8 mouse cellular contexts compared by ENCODE assay signal in genomic region chr15:85583504-85583903, GRCm38 (mm10). TPM values are rescaled to one million over a fixed set of nuclear protein-coding genes. Genes with fewer than 3 reads are reported as not detected.
DNase-seq lines count a peak whose midpoint lies in the region; TF ChIP-seq lines count a peak whose summit lies in the region.

No protein-coding gene starts in this region.

- H3K4me3 ChIP-seq in liver, adult 2 months (ENCODE audit: insufficient read depth, low read depth, low read length) = no peak overlapping the region
- H3K4me3 ChIP-seq in thymus, adult 2 months (ENCODE audit: control insufficient read depth, insufficient read depth, low read length) = no peak overlapping the region

- no peaks in the 10 kb centered on the region for H3K36me3 ChIP-seq in liver, adult 2 months (ENCODE audit: control insufficient read depth, insufficient read depth, low read length)
- no peaks in the 10 kb centered on the region for H3K36me3 ChIP-seq in thymus, adult 2 months (ENCODE audit: control insufficient read depth, insufficient read depth, low read length)

- peak; percentile 69 for DNase-seq in 3T3-L1 (ENCODE audit: low read depth, low spot score)
- DNase-seq in T-cell, adult 2 months (ENCODE audit: low spot score) = peak; percentile 26
- DNase-seq in cerebellum, postnatal 25 days = peak; percentile 74 to 84
- peak; percentile 58 to 69 for DNase-seq in frontal cortex, postnatal 36 days (ENCODE audit: low spot score in 2 of 2)
- peak; percentile 62 for DNase-seq in kidney, adult 11 months
- peak; percentile 12 for DNase-seq in liver, adult 2 months (ENCODE audit: extremely low read depth, low read depth, low spot score)
- DNase-seq in neural tube, embryonic 10.5 days (ENCODE audit: extremely low spot score, low spot score) = peak; percentile 78
- DNase-seq in thymus, adult 2 months = peak; percentile 79

- H3K9ac ChIP-seq in liver, adult 2 months (ENCODE audit: low read depth, low read length) = no peak overlapping the region

- H3K4me1 ChIP-seq in liver, adult 2 months (ENCODE audit: control insufficient read depth, insufficient read depth, low read length) = no peaks in the 10 kb centered on the region
- H3K4me1 ChIP-seq in thymus, adult 2 months (replicated peaks; ENCODE audit: control insufficient read depth, insufficient read depth, low read length) = no peaks in the 10 kb centered on the region

- H3K27ac ChIP-seq in liver, adult 2 months (replicated peaks; ENCODE audit: insufficient read depth, low read depth, low read length) = no peak overlapping the region
- H3K27ac ChIP-seq in thymus, adult 2 months (ENCODE audit: control insufficient read depth, insufficient read depth, low read length) = no peak overlapping the region

- H3K79me2 ChIP-seq in liver, adult 2 months (ENCODE audit: control insufficient read depth, insufficient read depth, low read length) = no peaks in the 10 kb centered on the region

- WGBS in liver, adult 2 months = 7% methylated on average over 11 of the region's 11 CpGs
- 6% methylated on average over 11 of the region's 11 CpGs for WGBS in thymus, adult 2 months

- no peak for TF ChIP-seq POLR2A in liver, adult 2 months (IDR thresholded peaks at IDR 0.05; ENCODE audit: extremely low read depth, insufficient read depth, low read length)
- TF ChIP-seq POLR2A in thymus, adult 2 months (IDR thresholded peaks at IDR 0.05; ENCODE audit: control insufficient read depth, extremely low read depth, insufficient read depth, low read length, poor library complexity) = no peak

- TF ChIP-seq CTCF in liver, adult 2 months (IDR thresholded peaks at IDR 0.05; ENCODE audit: low read depth, low read length) = peak; percentile 93
- peak; percentile 79; the same call in 1 of the 2 replicates for TF ChIP-seq CTCF in thymus, adult 2 months (IDR thresholded peaks at IDR 0.05; ENCODE audit: borderline replicate concordance, control insufficient read depth, extremely low read depth, insufficient read depth, low read length, poor library complexity)

- peaks cover 18% of the 10 kb centered on the region for H3K27me3 ChIP-seq in liver, adult 2 months (ENCODE audit: control insufficient read depth, insufficient read depth, low read length)
- peaks cover 11% of the 10 kb centered on the region for H3K27me3 ChIP-seq in thymus, adult 2 months (ENCODE audit: control insufficient read depth, insufficient read depth, low read length)

RNA-seq across cellular contexts. Expression of gene Wnt7b, which starts 1.2 kb away (rescaled TPM):
- total RNA-seq in liver, adult 2 months (2014; rRNA removed) = 0.07 and 0.09 TPM in 2 replicates
- polyA plus RNA-seq in liver, adult 2 months (2012; rRNA removed) = 0.06 and 0.12 TPM in 2 replicates
- polyA plus RNA-seq in thymus, adult 2 months (2012; rRNA removed) = 3.4 and 3.8 TPM in 2 replicates

Comparison
In these comparisons a context has a peak if more than half of its experiments do, and no peak if none do; other contexts are left out.
1. DNase-seq: peak in every context shown above with its lines; median percentile 79 in cerebellum, postnatal 25 days; 79 in thymus, adult 2 months; 78 in neural tube, embryonic 10.5 days; 69 in 3T3-L1; 64 in frontal cortex, postnatal 36 days; 62 in kidney, adult 11 months; 26 in T-cell, adult 2 months; 12 in liver, adult 2 months.